Mouse (Mus musculus) liver, adult 2 months (tissue): ENCODE measurements around the gene Gm21970. TPM values are rescaled to one million over a fixed set of nuclear protein-coding genes. Genes with fewer than 3 reads are reported as not detected.

ENCODE experiments used
- DNase-seq: peaks from one replicate; pipeline ENCODE4 v3.0.0-alpha.2; 2011; ENCODE audit warnings: low read depth, low spot score; ENCODE audit errors: extremely low read depth
- H3K27ac ChIP-seq: fragments of 200-500 bp; replicated peaks from 2 replicates; pipeline ENCODE4 v1.5.1; 2012; ENCODE audit warnings: low read depth, mild to moderate bottlenecking, control low read depth, inconsistent platforms, low read length; ENCODE audit not compliant: insufficient read depth
- H3K27me3 ChIP-seq: fragments of 200-500 bp; 2 replicates; pipeline ENCODE4 v1.6.1; 2012; ENCODE audit warnings: mild to moderate bottlenecking, moderate library complexity, low read length, inconsistent platforms; ENCODE audit not compliant: control insufficient read depth, insufficient read depth
- H3K36me3 ChIP-seq: fragments of 200-500 bp; 2 replicates; pipeline ENCODE4 v1.6.1; 2012; ENCODE audit warnings: low read length, inconsistent platforms; ENCODE audit not compliant: control insufficient read depth, insufficient read depth
- H3K4me1 ChIP-seq: fragments of 200-500 bp; 2 replicates; pipeline ENCODE4 v1.6.1; 2011; ENCODE audit warnings: low read length; ENCODE audit not compliant: control insufficient read depth, insufficient read depth
- H3K4me3 ChIP-seq: fragments of 200-500 bp; 2 replicates; pipeline ENCODE4 v1.5.1; 2011; ENCODE audit warnings: low read depth, mild to moderate bottlenecking, control low read depth, low read length, moderate library complexity; ENCODE audit not compliant: insufficient read depth
- H3K79me2 ChIP-seq: fragments of 200-500 bp; 2 replicates; pipeline ENCODE4 v1.6.1; 2012; ENCODE audit warnings: inconsistent platforms, mild to moderate bottlenecking, low read length, moderate library complexity; ENCODE audit not compliant: control insufficient read depth, insufficient read depth
- H3K9ac ChIP-seq: fragments of 200-500 bp; 2 replicates; pipeline ENCODE4 v1.6.1; 2012; ENCODE audit warnings: low read depth, mild to moderate bottlenecking, control low read depth, inconsistent platforms, low read length
- CTCF ChIP-seq: fragments of 200-500 bp; IDR thresholded peaks from 2 replicates; pipeline ENCODE4 v1.5.1; 2011; ENCODE audit warnings: low read depth, low read length, control low read depth
- POLR2A ChIP-seq: fragments of 200-500 bp; IDR thresholded peaks from 2 replicates; pipeline ENCODE4 v1.6.1; 2011; ENCODE audit warnings: low read length, control low read depth; ENCODE audit not compliant: insufficient read depth; ENCODE audit errors: extremely low read depth
- WGBS: fragments of 180-500 bp; shearing (Covaris S2); methylation state at CpG from one replicate; pipeline ENCODE4 v1.1.7; 2018; 5-methylcytosine and 5-hydroxymethylcytosine counted together
- polyA plus RNA-seq: library from polyadenylated mRNA; depleted of rRNA; stranded (reverse); fragments of >200 nt; gene quantifications from 2 replicates; pipeline ENCODE4 v1.2.3, GENCODE M21; 2012
- total RNA-seq: library from RNA; depleted of rRNA; stranded (reverse); fragments of >200 nt; gene quantifications from 2 replicates; pipeline ENCODE4 v1.2.3, GENCODE M21; 2014

Gm21970 gene
- total and polyA plus RNA-seq, 2 experiments: 0.83 TPM; not detected in 1

DNA sequence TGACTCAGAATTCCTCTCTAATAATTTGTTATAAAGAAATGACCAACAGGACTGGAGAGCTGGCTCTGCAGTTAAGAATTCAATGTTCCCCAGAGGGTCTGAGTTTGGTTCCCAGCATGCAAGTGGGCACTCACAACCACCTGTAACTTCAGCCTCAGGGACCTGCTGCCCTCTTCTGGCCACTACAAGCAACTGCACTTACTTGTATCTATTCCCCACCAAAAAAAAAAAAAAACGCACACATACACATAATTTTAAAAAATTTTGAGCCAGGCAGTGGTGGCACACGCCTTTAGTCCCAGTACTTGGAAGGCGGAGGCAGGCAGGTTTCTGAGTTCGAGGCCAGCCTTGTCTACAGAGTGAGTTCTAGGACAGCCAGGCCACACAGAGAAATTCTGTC is 1.4 kb upstream of the Gm21970 start:
- Histone ChIP-seq H3K27me3 (no peaks in the 10 kb centered on the region), H3K27ac (no peak overlapping the region), H3K4me3 (no peak overlapping the region), H3K79me2 (no peaks in the 10 kb centered on the region), H3K4me1 (peaks cover 13% of the 10 kb centered on the region), H3K36me3 (peaks cover 50% of the 10 kb centered on the region), H3K9ac (no peak overlapping the region)
- DNase-seq: no peak
- 94% methylated on average over 4 of the region's 4 CpGs for WGBS
- TF ChIP-seq POLR2A: no peak
- peak; percentile 73 for TF ChIP-seq CTCF

DNA sequence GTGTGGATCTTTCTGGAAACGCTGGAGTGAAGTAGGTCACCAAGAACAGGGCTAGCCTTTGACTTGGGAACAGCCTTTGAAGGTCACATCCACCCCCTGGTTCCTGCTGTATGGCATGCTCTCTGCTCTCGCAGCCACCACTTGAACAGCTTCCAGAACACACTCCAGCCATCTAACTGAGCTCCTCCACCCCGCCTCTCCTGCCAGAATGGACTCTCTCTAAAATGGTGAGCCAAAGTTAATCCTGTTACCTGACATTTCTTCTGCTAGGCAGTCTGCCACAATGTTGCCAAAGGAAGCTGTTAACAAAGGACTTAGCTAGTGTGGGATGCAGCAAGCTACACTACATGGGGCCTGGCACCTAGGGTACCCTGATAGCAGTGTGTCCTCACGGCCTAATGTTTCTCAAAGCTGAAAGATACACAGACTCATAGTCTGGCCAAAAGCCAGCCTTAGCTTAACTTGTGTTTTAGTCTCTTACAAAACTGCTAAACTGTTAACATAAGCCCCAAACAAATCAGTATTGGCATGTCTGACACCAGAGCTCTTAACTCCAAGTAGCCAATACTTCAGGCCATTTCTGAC is 3.4 kb downstream of the Gm21970 start:
- Histone ChIP-seq H3K36me3 (peaks cover 46% of the 10 kb centered on the region), H3K27ac (no peak overlapping the region), H3K4me1 (no peaks in the 10 kb centered on the region), H3K79me2 (no peaks in the 10 kb centered on the region), H3K27me3 (no peaks in the 10 kb centered on the region), H3K4me3 (no peak overlapping the region), H3K9ac (no peak overlapping the region)
- no peak for TF ChIP-seq POLR2A
- no peak for TF ChIP-seq CTCF
- 19% methylated on average over 4 of the region's 4 CpGs for WGBS
- DNase-seq: peak; percentile 31

DNA sequence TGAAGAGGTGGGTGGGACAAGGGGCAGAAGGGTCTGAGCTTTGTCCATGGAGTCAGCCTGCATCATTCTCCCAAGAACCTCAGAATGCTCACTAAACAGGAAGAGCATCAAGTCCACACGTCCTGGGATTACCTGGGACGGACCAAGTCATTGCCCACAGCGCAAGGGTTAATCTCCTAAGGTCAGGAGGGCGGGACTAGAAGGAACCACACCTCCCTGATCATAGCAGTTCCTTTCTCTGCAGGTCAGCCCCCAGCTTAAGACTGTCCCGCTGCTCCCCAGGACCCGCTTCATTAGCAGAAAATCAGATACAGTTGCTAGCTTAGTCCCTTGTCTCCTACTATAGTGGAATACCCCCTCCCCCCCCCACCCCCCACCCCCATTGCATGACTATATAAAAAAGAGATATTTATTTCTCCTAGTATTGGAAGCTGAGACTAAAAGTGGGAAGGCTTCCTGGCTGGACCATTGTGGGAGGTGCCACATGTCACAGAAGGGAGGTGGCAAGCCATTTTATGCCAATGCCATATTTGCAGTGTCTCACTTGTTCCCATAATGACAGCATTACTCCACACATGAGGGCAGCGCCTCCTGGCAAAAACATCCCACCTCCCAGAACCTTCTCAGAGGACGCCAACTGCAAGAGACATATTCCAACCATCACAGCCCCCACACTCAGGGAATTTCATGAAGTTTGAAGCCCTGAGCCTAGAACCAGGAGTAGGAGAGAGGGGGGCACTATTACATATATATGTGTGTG is 4.3 kb downstream of the Gm21970 start:
- H3K4me3 ChIP-seq: no peak overlapping the region
- no peak for DNase-seq
- TF ChIP-seq POLR2A (no peak), CTCF (no peak)
- no peaks in the 10 kb centered on the region for H3K4me1 ChIP-seq
- H3K9ac ChIP-seq: no peak overlapping the region
- no peaks in the 10 kb centered on the region for H3K79me2 ChIP-seq
- no peak overlapping the region for H3K27ac ChIP-seq
- H3K27me3 ChIP-seq: no peaks in the 10 kb centered on the region
- WGBS: 92% methylated on average over 8 of the region's 8 CpGs
- H3K36me3 ChIP-seq: peaks cover 48% of the 10 kb centered on the region

DNA sequence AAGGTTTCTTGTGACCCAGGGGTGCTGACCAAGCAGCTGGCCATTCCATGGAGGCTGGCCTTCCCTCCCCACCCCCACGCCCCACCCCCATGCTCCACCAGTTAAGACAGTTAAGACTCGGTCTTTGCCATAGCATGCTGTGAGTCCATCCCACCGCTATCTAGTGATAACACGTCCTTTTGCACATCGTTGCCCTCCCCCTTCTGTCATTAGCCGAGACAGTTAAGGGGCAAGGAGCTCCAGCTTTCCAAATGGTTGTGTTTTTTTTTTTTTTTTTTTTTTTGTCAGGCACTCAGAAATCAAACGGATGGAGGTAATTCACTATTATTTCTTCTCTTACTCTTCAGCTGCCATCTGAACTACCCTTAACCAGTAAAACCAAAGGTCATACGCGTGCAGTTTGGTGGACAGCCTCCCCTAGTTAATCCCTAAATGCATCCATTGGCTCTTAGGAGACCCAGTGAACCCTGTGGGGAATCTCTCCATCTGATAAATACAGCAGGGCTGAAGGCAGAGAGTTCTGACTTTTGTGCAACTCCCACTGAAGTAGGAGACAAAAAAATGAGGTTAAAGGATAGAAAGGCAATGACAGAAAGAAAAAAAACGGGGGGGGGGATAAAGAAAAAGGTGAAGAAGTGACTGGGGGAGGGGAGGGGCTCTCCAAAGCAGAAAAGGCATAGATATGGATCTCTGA is 5.5 kb downstream of the Gm21970 start:
- Histone ChIP-seq H3K9ac (no peak overlapping the region), H3K79me2 (no peaks in the 10 kb centered on the region), H3K4me1 (no peaks in the 10 kb centered on the region), H3K36me3 (peaks cover 47% of the 10 kb centered on the region), H3K27ac (no peak overlapping the region), H3K4me3 (no peak overlapping the region), H3K27me3 (no peaks in the 10 kb centered on the region)
- DNase-seq: no peak
- TF ChIP-seq CTCF: no peak
- TF ChIP-seq POLR2A: no peak
- WGBS: 83% methylated on average over 10 of the region's 10 CpGs

DNA sequence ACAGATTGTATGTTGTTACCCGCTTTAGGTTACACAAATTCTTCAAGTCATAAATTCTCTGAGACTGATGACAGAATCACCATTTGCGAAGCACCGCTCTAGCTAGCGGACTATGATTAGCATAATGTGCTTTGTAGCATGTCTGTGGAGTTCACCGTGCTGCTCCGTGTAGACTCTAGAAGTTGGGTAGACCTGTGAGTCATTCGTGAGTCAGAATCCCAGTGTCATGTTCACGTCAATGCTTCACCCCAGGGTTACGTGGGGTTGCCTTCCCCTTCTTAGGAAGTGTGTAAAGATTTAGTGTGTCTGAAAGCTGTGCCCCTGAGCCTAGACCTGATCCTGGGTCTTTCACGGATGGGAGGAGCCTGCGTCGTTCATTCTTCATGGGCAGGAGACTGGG is 6.5 kb downstream of the Gm21970 start:
- no peak overlapping the region for H3K9ac ChIP-seq
- H3K36me3 ChIP-seq: peaks cover 43% of the 10 kb centered on the region
- H3K27me3 ChIP-seq: no peaks in the 10 kb centered on the region
- H3K27ac ChIP-seq: no peak overlapping the region; the same call in 1 of the 2 replicates
- TF ChIP-seq POLR2A (no peak), CTCF (no peak)
- H3K4me3 ChIP-seq: no peak overlapping the region
- H3K4me1 ChIP-seq: no peaks in the 10 kb centered on the region
- whole genome bisulfite sequencing: 89% methylated on average over 12 of the region's 12 CpGs
- no peaks in the 10 kb centered on the region for H3K79me2 ChIP-seq
- DNase-seq: peak; percentile 36

DNA sequence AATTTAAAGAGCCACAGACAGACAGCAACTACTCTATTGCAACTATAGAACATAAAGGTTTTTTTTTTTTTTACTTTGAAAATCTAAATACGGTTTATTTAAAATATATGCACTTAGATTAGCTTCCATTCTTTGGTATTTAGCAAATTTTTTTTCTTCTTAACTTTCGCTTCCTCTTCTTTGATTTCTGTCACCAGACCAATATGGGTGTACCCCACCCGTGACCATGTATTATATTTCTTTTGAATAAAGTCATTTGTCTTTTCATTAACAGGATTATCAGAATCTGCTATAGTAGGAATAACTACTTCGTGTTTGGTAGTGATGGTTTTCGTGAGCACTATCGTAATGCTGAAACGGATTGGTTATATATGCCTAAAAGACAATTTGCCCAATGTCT is 7.4 kb downstream of the Gm21970 start:
- H3K27me3 ChIP-seq: no peaks in the 10 kb centered on the region
- no peak for DNase-seq
- H3K4me3 ChIP-seq: no peak overlapping the region
- 0 out of 2 replicates have a peak overlapping the region, but pooled peaks have one; percentile 51 for H3K27ac ChIP-seq
- H3K36me3 ChIP-seq: peaks cover 35% of the 10 kb centered on the region
- H3K4me1 ChIP-seq: no peaks in the 10 kb centered on the region
- no peaks in the 10 kb centered on the region for H3K79me2 ChIP-seq
- no peak overlapping the region for H3K9ac ChIP-seq
- 94% methylated on average over 7 of the region's 7 CpGs for WGBS
- TF ChIP-seq CTCF: no peak
- TF ChIP-seq POLR2A: no peak
